Comparison of ENCODE assay signal across 20 mouse cellular contexts in genomic region chr7:112010511-112010910, GRCm38 (mm10). TPM values are rescaled to one million over a fixed set of nuclear protein-coding genes. Genes with fewer than 3 reads are reported as not detected.
DNase-seq lines count a peak whose midpoint lies in the region; ATAC-seq and TF ChIP-seq lines count a peak whose summit lies in the region.
"Had no signal": no experiment of that assay in that cellular context is flagged by ENCODE, and none has a peak within 500 bp of the region (broad histone marks: within the 10 kb centered on the region; RNA-seq: fewer than 3 reads in every experiment).

No protein-coding gene starts in this region.

- no peaks in the 10 kb centered on the region for H3K9me3 ChIP-seq in midbrain, embryonic 11.5 days (ENCODE audit: control insufficient read depth, low read length)
- H3K9me3 ChIP-seq in midbrain, embryonic 14.5 days (ENCODE audit: control insufficient read depth, low read length), result no peaks in the 10 kb centered on the region
- no peaks in the 10 kb centered on the region for H3K9me3 ChIP-seq in forebrain, embryonic 15.5 days
- H3K9me3 ChIP-seq: embryonic facial prominence, embryonic 12.5 days; forebrain, embryonic 12.5 days; heart, embryonic 10.5 days; heart, embryonic 15.5 days; hindbrain, embryonic 13.5 days; intestine, embryonic 15.5 days had no signal

- peak; percentile 69 for DNase-seq in midbrain, embryonic 11.5 days (ENCODE audit: low spot score, missing footprints)
- no peak for DNase-seq in midbrain, embryonic 14.5 days
- no peak for DNase-seq in kidney, adult 11 months
- DNase-seq: adrenal gland, postnatal 25 days; cerebellum, adult 8-10 months; cerebellum, postnatal 25 days; forebrain, postnatal 0 days; gastrocnemius, postnatal 25 days; heart, adult 18-20 months; heart, postnatal 14 days; kidney, adult 8-10 months had no signal

- H3K27me3 ChIP-seq in midbrain, embryonic 11.5 days (ENCODE audit: control insufficient read depth, insufficient read depth, low read length), result no peaks in the 10 kb centered on the region
- no peaks in the 10 kb centered on the region for H3K27me3 ChIP-seq in midbrain, embryonic 14.5 days (ENCODE audit: control insufficient read depth, insufficient read depth, low read length)
- no peaks in the 10 kb centered on the region for H3K27me3 ChIP-seq in C2C12 (ENCODE audit: control insufficient read depth, insufficient read depth, insufficient read length)
- no peaks in the 10 kb centered on the region for H3K27me3 ChIP-seq in forebrain, embryonic 15.5 days
- H3K27me3 ChIP-seq: embryonic facial prominence, embryonic 12.5 days; forebrain, embryonic 12.5 days; heart, embryonic 15.5 days; hindbrain, embryonic 13.5 days; intestine, embryonic 15.5 days had no signal

- no peaks in the 10 kb centered on the region for H3K4me1 ChIP-seq in midbrain, embryonic 11.5 days (ENCODE audit: control insufficient read depth, insufficient read depth, low read length)
- no peaks in the 10 kb centered on the region for H3K4me1 ChIP-seq in midbrain, embryonic 14.5 days (ENCODE audit: control insufficient read depth, insufficient read depth, low read length)
- H3K4me1 ChIP-seq in forebrain, embryonic 15.5 days, result no peaks in the 10 kb centered on the region
- H3K4me1 ChIP-seq: embryonic facial prominence, embryonic 12.5 days; forebrain, embryonic 12.5 days; hindbrain, embryonic 13.5 days had no signal

- TF ChIP-seq CTCF in C2C12 (IDR thresholded peaks at IDR 0.05; ENCODE audit: control insufficient read depth, insufficient read depth, insufficient read length), result no peak

- no peaks in the 10 kb centered on the region for H3K79me2 ChIP-seq in C2C12 (ENCODE audit: control insufficient read depth, insufficient read depth)

- no peak overlapping the region for H3K27ac ChIP-seq in midbrain, embryonic 11.5 days (ENCODE audit: low read depth, low read length)
- no peak overlapping the region for H3K27ac ChIP-seq in midbrain, embryonic 14.5 days (replicated peaks; ENCODE audit: low read depth, low read length)
- no peak overlapping the region for H3K27ac ChIP-seq in forebrain, embryonic 15.5 days (replicated peaks)
- H3K27ac ChIP-seq: embryonic facial prominence, embryonic 12.5 days; forebrain, embryonic 12.5 days; heart, embryonic 10.5 days; heart, embryonic 15.5 days; hindbrain, embryonic 13.5 days; intestine, embryonic 15.5 days had no signal

- no peak for ATAC-seq in midbrain, embryonic 11.5 days (ENCODE audit: low FRiP score)
- no peak for ATAC-seq in midbrain, embryonic 14.5 days (ENCODE audit: low FRiP score, low TSS enrichment)
- peak; percentile 20; the same call in 1 of the 2 replicates for ATAC-seq in granulocyte monocyte progenitor cell, adult 5-6 weeks (replicated peaks; ENCODE audit: poor library complexity, severe bottlenecking)
- no peak for ATAC-seq in forebrain, embryonic 15.5 days (replicated peaks)
- ATAC-seq: forebrain, postnatal 0 days; intestine, embryonic 15.5 days had no signal

- H3K4me2 ChIP-seq in midbrain, embryonic 11.5 days, result no peak overlapping the region
- no peak overlapping the region for H3K4me2 ChIP-seq in midbrain, embryonic 14.5 days (ENCODE audit: low read length)
- no peak overlapping the region for H3K4me2 ChIP-seq in forebrain, embryonic 15.5 days (replicated peaks)
- H3K4me2 ChIP-seq: embryonic facial prominence, embryonic 12.5 days; forebrain, embryonic 12.5 days; heart, embryonic 15.5 days; hindbrain, embryonic 13.5 days; intestine, embryonic 15.5 days had no signal

- no peak overlapping the region for H3ac ChIP-seq in C2C12 (ENCODE audit: control insufficient read depth, insufficient read length, low read depth)

- H3K4me3 ChIP-seq in midbrain, embryonic 11.5 days (ENCODE audit: low read depth, low read length), result no peak overlapping the region
- no peak overlapping the region for H3K4me3 ChIP-seq in midbrain, embryonic 14.5 days (replicated peaks; ENCODE audit: low read depth, low read length)
- no peak overlapping the region for H3K4me3 ChIP-seq in C2C12 (ENCODE audit: insufficient read depth, poor library complexity, severe bottlenecking)
- no peak overlapping the region for H3K4me3 ChIP-seq in forebrain, embryonic 15.5 days
- H3K4me3 ChIP-seq: embryonic facial prominence, embryonic 12.5 days; forebrain, embryonic 12.5 days; heart, embryonic 10.5 days; heart, embryonic 15.5 days; hindbrain, embryonic 13.5 days; intestine, embryonic 15.5 days had no signal

- WGBS in midbrain, embryonic 11.5 days, result 72% methylated on average over 2 of the region's 2 CpGs
- 70% methylated on average over 2 of the region's 2 CpGs for WGBS in midbrain, embryonic 14.5 days
- 71% methylated on average over 2 of the region's 2 CpGs for WGBS in forebrain, embryonic 15.5 days

- H3K36me3 ChIP-seq in midbrain, embryonic 11.5 days (ENCODE audit: control insufficient read depth, insufficient read depth, low read length), result no peaks in the 10 kb centered on the region
- no peaks in the 10 kb centered on the region for H3K36me3 ChIP-seq in midbrain, embryonic 14.5 days (ENCODE audit: control insufficient read depth, insufficient read depth, low read length)
- no peaks in the 10 kb centered on the region for H3K36me3 ChIP-seq in C2C12 (ENCODE audit: control insufficient read depth, insufficient read depth)
- no peaks in the 10 kb centered on the region for H3K36me3 ChIP-seq in forebrain, embryonic 15.5 days
- H3K36me3 ChIP-seq: embryonic facial prominence, embryonic 12.5 days; forebrain, embryonic 12.5 days; heart, embryonic 10.5 days; heart, embryonic 15.5 days; hindbrain, embryonic 13.5 days; intestine, embryonic 15.5 days had no signal

- no peak overlapping the region for H3K9ac ChIP-seq in midbrain, embryonic 11.5 days (ENCODE audit: low read length)
- no peak overlapping the region for H3K9ac ChIP-seq in midbrain, embryonic 14.5 days (replicated peaks; ENCODE audit: low read length)
- no peak overlapping the region for H3K9ac ChIP-seq in forebrain, embryonic 15.5 days (replicated peaks)
- H3K9ac ChIP-seq: embryonic facial prominence, embryonic 12.5 days; forebrain, embryonic 12.5 days; forebrain, postnatal 0 days; heart, embryonic 15.5 days; hindbrain, embryonic 13.5 days; intestine, embryonic 15.5 days had no signal

- no peaks in the 10 kb centered on the region for H3K79me3 ChIP-seq in C2C12 (ENCODE audit: low read depth)

TF ChIP-seq in C2C12, 6 proteins besides CTCF, POLR2A, EP300 and RAD21:
- TF ChIP-seq USF1 (IDR thresholded peaks at IDR 0.05; ENCODE audit: low read depth), result no peak
- TF ChIP-seq CEBPB (IDR thresholded peaks at IDR 0.05; ENCODE audit: low read depth), result peak; percentile 52

RNA-seq across cellular contexts. Expression of gene Usp47, which starts 12.8 kb away (rescaled TPM):
- polyA plus RNA-seq in midbrain, embryonic 11.5 days (2014; fragmentation: Nextera tagmentation; extraction: Ambion mirVana), result 98.7 and 117 TPM in 2 replicates
- polyA plus RNA-seq in midbrain, embryonic 14.5 days (2014; fragmentation: Nextera tagmentation; extraction: Ambion mirVana), result 57.9 and 106 TPM in 2 replicates
- 24.7 TPM for polyA plus RNA-seq in C2C12 (2012; fragmentation: generic; extraction: Trizol)
- 49.8 and 52.5 TPM in 2 replicates for total RNA-seq in granulocyte monocyte progenitor cell, adult 5-6 weeks (2014; fragmentation: Nextera tagmentation)
- total RNA-seq in granulocyte monocyte progenitor cell, adult 5-6 weeks (2017), result 125 and 135 TPM in 2 replicates
- 88.1 and 91.3 TPM in 2 replicates for polyA plus RNA-seq in forebrain, embryonic 15.5 days (2015; fragmentation: Nextera tagmentation; extraction: Ambion mirVana)
